Mouse (Mus musculus): ENCODE data around the gene Adam17. TPM values are rescaled to one million over a fixed set of nuclear protein-coding genes. Genes with fewer than 3 reads are reported as not detected.

Gene Adam17
- total and polyA plus RNA-seq, 3 experiments, result 25.9 to 43.8 (median 40.2) TPM

Other genes with a start within 250 kb of the Adam17 start
- gene Cpsf3, start 88.2 kb downstream of the Adam17 start, total RNA-seq (2021), result 10 to 100 TPM; 63.9 to 67.1 TPM
- gene Cpsf3, start 88.2 kb downstream of the Adam17 start, polyA plus RNA-seq (2012; rRNA removed), result 12.9 and 21.2 TPM in 2 replicates
- 10 to 100 TPM; 82.2 to 97.0 TPM for gene Itgb1bp1, start 87.3 kb downstream of the Adam17 start, total RNA-seq (2021)
- 12.6 and 18.8 TPM in 2 replicates for gene Itgb1bp1, start 87.3 kb downstream of the Adam17 start, polyA plus RNA-seq (2012; rRNA removed)
- gene Iah1, start 57.2 kb downstream of the Adam17 start, total RNA-seq (2021), result 10 to 100 TPM; 61.2 to 65.0 TPM
- 68.7 and 108 TPM in 2 replicates for gene Iah1, start 57.2 kb downstream of the Adam17 start, polyA plus RNA-seq (2012; rRNA removed)
- 100 to 1,000 TPM; 207 to 372 TPM for gene Ywhaq, start 44.0 kb upstream of the Adam17 start, total RNA-seq (2021)
- gene Ywhaq, start 44.0 kb upstream of the Adam17 start, polyA plus RNA-seq (2012; rRNA removed), result 48.0 and 52.3 TPM in 2 replicates